Mouse (Mus musculus) neutrophil, adult 5-6 weeks (primary cell): ENCODE results near the gene Mrgprh. TPM values are rescaled to one million over a fixed set of nuclear protein-coding genes. Genes with fewer than 3 reads are reported as not detected.

Experiments
- ATAC-seq: fragments of 151-379, 151-347 bp; 2 replicates; pipeline ENCODE4 v1.8.0; 2017; ENCODE audit warnings: mild to moderate bottlenecking, moderate TSS enrichment; ENCODE audit not compliant: insufficient number of reproducible peaks, poor library complexity, low FRiP score, severe bottlenecking; ENCODE audit errors: extremely low read depth
- total RNA-seq: library from RNA; stranded (forward); fragments of 200-1000 nt; gene quantifications from 2 replicates; pipeline ENCODE4 v1.2.3, GENCODE M21; 2017

Gene Mrgprh
- total RNA-seq, 1 experiment from 2014 or later, result not detected

DNA sequence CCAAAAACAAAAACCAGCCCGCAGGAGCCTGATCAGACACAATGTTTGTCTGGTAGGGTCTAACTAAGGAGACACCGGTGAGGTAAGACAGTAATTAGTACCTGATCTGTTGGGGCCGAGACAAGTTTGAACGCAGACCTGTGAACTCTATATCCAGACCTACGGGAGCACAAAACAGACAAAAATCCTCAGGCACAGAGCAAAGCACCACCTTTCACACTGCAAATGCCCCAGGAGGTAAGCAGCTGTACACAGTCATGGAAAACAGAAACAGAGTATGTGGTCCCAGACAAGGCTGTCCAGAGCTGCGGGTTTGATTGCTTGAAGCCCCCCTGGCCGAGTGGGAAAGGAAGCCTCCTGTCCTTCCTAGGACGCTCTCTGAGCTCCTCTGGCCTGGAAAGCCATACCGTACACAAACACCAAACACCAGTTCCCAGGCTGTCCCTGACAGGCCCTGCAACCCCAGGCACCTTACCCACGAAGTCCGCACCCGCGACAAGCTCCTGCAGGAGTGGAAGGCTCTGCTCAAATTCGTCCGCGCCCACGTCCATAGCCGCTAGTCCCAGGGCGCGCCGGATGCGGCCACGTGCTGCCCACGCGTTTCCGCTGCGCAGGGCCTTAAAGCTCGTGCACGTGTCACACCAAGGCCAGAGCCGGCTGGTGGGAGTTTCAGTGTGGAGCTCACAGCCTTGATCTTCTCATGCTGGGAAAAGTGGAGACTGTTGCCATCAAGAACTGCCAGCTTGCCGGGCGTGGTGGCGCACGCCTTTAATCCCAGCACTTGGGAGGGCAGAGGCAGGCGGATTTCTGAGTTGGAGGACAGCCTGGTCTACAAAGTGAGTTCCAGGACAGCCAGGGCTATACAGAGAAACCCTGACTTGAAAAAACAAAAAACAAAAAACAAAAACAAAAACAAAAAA, 33.8 kb downstream of the Mrgprh start, which contains the start of gene Pnldc1:
Gene Pnldc1, minus strand, starts transcription at position 870 of the 920 bp plus-strand sequence.
- no peak for ATAC-seq

DNA sequence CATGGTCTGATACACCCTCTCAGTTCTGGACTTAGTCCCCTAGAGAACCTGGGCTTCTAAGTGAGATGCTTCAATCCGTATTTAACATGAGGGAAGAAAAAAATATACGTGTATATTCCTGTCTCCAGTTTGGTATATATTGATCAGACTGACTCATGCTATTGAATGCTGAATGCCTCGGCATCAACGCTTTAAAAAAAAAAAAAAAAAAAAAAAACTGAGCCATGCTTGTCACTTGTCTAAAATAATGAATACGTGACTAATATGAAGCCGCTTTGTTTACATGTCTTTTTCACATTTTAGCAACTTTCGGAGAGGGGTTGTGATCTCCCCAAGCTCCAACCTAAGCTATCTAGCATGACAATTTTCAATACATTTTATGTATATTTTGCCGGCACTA, 34.6 kb downstream of the Mrgprh start:
- no peak for ATAC-seq

- no peak for ATAC-seq
Observed at GRCm38 (mm10) chr17:12915488-12915880, 39.6 kb downstream of the Mrgprh start, which contains the start of gene Tcp1. Gene Tcp1 (plus strand): TSS chr17:12915701.

GRCm38 (mm10) chr17:12915881-12916583, 40.2 kb downstream of the Mrgprh start, which contains the start of gene Mrpl18:
Gene Mrpl18 (minus strand): TSS chr17:12916345.
- peak; percentile 98 for ATAC-seq

DNA sequence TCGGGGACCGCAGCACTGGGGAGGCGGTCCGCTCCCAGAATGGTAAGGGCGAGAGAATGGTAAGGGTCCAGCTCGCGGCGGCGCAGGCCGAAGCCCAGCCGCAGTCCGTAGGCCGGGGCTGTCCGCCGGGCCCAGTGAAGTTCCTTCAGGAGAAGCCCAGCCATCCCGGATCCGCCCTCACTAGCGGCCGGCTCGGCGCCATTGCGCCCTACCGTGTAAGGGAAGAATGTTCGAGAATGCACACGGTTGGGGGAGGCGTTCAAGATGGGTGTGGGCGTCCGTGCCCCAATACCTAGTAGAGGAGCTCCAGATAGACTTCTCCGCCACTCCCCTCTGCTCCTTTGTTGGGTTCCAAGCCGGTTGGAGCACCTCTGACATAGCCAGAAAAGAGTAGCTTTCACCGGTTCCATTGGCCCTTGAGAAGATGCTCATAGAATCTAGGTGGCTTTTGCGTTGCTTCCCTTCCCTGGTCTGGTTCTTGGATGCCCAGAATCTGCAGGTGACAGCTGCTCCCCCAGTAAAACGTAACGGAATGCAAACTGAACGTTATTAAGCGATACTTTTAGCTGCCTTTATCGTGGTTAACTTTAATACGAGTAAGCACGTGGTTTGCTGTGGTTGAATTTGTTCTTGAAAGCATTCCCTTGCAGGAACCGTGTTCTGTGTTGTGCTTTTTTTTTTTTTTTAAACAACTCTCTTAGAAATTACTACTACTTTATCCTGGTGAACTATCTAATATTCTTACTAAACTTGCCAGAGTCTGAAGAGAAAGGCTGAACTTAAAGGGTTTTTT, 41.0 kb downstream of the Mrgprh start:
- no peak for ATAC-seq

DNA sequence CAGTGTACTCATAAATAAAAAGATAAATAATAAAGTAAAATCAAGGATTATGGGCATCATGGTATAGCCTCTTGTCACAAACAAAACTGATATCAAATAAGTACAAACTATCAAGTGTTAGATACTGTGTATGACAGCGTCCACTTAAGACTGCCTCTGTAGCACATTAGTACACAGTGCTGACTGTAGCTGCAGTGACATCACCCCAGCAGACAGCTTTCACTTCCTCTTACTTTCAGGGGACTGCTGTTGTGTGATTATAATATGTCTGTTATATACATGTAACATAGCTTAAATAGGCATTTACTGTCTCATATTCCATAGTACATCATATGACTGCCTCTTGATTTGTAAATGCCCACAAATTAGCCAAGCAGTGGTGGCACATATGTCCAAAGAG, 45.2 kb downstream of the Mrgprh start:
- peak; percentile 65 for ATAC-seq

- ATAC-seq, result no peak
Observed at GRCm38 (mm10) chr17:12925001-12925400, 49.2 kb downstream of the Mrgprh start.

DNA sequence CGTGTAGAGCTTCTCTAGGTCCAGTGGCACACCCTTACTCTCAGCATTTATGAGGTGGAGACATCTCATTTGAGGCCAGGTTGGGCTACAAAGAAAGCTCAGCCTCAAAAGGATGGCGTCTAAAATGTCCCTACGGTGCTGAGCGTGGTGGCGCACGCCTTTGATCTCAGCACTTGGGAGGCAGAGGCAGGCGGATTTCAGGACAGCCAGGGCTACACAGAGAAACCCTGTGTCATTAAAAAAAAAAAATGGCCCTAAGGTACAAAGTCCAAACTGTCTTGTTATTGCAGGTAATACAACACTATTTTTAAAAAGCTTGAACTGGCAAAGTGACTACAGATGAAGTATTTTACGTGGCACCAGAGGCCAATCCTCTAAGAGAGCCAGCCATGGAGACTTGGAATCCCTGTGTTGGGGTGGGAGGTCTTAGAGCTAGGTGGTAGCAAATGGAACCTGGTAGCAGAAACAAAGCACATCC, 49.9 kb downstream of the Mrgprh start:
- no peak for ATAC-seq

Other genes with a start within 250 kb of the Mrgprh start
- gene Slc22a1, start 200.2 kb upstream of the Mrgprh start, total RNA-seq, result not detected in 2 replicates
- 19.9 and 20.5 TPM in 2 replicates for gene Igf2r, start 106.4 kb upstream of the Mrgprh start, total RNA-seq
- gene Mas1, start 7.9 kb upstream of the Mrgprh start, total RNA-seq, result not detected in 2 replicates
- gene Pnldc1, start 34.2 kb downstream of the Mrgprh start, total RNA-seq, result 1.8 and 2.9 TPM in 2 replicates
- gene Tcp1, start 39.7 kb downstream of the Mrgprh start, total RNA-seq, result 214 and 302 TPM in 2 replicates
- 44.6 and 45.9 TPM in 2 replicates for gene Mrpl18, start 40.3 kb downstream of the Mrgprh start, total RNA-seq
- gene Acat3, start 64.6 kb downstream of the Mrgprh start, total RNA-seq, result 0.35 and 0.86 TPM in 2 replicates
- 7.1 and 10.4 TPM in 2 replicates for gene Acat2, start 84.7 kb downstream of the Mrgprh start, total RNA-seq
- 173 and 194 TPM in 2 replicates for gene Wtap, start 118.1 kb downstream of the Mrgprh start, total RNA-seq
- gene Sod2, start 130.8 kb downstream of the Mrgprh start, total RNA-seq, result 27.9 and 28.4 TPM in 2 replicates
- not detected in 2 replicates for gene Gpr31b, start 176.3 kb downstream of the Mrgprh start, total RNA-seq
- gene Tcp10b, start 185.1 kb downstream of the Mrgprh start, total RNA-seq, result not detected in 2 replicates